Mouse (Mus musculus): ENCODE results near the gene Igf1r.

- TF ChIP-seq POLR2A (IDR thresholded peaks at IDR 0.05; ENCODE audit: borderline replicate concordance, extremely low read depth, low read depth, low read length) (no peak), CTCF (IDR thresholded peaks at IDR 0.05; ENCODE audit: insufficient read depth, low read length) (no peak)
These were observed 172.7 kb downstream of the Igf1r start for GRCm38 (mm10) chr7:68125347-68125746.

Measured in lung, adult 2 months (tissue).